Mouse (Mus musculus): ENCODE data around the gene Hypm.

- no peak for TF ChIP-seq CTCF (IDR thresholded peaks at IDR 0.05; ENCODE audit: low read depth, low read length)
- no peak for TF ChIP-seq POLR2A (IDR thresholded peaks at IDR 0.05; ENCODE audit: insufficient read depth, low read length)
- no peak for TF ChIP-seq EP300 (IDR thresholded peaks at IDR 0.05; ENCODE audit: insufficient read depth, low read depth, low read length)
These were observed 28.8 kb downstream of the Hypm start for GRCm38 (mm10) chrX:9875519-9875918.

All from ES-Bruce4 (cell line).